Mouse (Mus musculus) embryonic facial prominence, embryonic 14.5 days (tissue): ENCODE measurements around the gene Top3a. TPM values are rescaled to one million over a fixed set of nuclear protein-coding genes. Genes with fewer than 3 reads are reported as not detected.

Source experiments
- ATAC-seq: fragments of 200-750 bp; cut with Nextera tagmentation; 2 replicates; pipeline ENCODE4 v1.8.0; 2017; ENCODE audit warnings: low read depth, moderate number of reproducible peaks, moderate TSS enrichment
- DNase-seq: peaks from one replicate; pipeline ENCODE4 v3.0.0-alpha.2; 2015; ENCODE audit warnings: low spot score
- H3K27ac ChIP-seq: fragments of 300-500 bp; sonication (generic); replicated peaks from 2 replicates; pipeline ENCODE4 v1.5.1; 2014; ENCODE audit warnings: low read depth, mild to moderate bottlenecking, low read length, moderate library complexity
- H3K27me3 ChIP-seq: fragments of 300-500 bp; sonication (generic); replicated peaks from 2 replicates; pipeline ENCODE4 v1.6.1; 2014; ENCODE audit warnings: low read length; ENCODE audit not compliant: control insufficient read depth, insufficient read depth
- H3K36me3 ChIP-seq: fragments of 300-500 bp; sonication (generic); 2 replicates; pipeline ENCODE4 v1.6.1; 2014; ENCODE audit warnings: low read length, mixed read lengths; ENCODE audit not compliant: control insufficient read depth, insufficient read depth
- H3K4me1 ChIP-seq: fragments of 300-500 bp; sonication (generic); 2 replicates; pipeline ENCODE4 v1.6.1; 2014; ENCODE audit warnings: antibody characterized with exemption, low read length; ENCODE audit not compliant: control insufficient read depth, insufficient read depth
- H3K4me2 ChIP-seq: fragments of 300-500 bp; sonication (generic); 2 replicates; pipeline ENCODE4 v1.6.1; 2014; ENCODE audit warnings: low read depth, mild to moderate bottlenecking, low read length, moderate library complexity, mixed read lengths
- H3K4me3 ChIP-seq: fragments of 300-500 bp; sonication (generic); 2 replicates; pipeline ENCODE4 v1.5.1; 2014; ENCODE audit warnings: low read depth, mild to moderate bottlenecking, low read length
- H3K9ac ChIP-seq: fragments of 300-500 bp; sonication (generic); 2 replicates; pipeline ENCODE4 v1.6.1; 2014; ENCODE audit warnings: low read depth, mild to moderate bottlenecking, low read length, moderate library complexity, mixed read lengths
- H3K9me3 ChIP-seq: fragments of 300-500 bp; sonication (generic); 2 replicates; pipeline ENCODE4 v1.6.1; 2016; ENCODE audit warnings: low read length; ENCODE audit not compliant: control insufficient read depth
- WGBS: fragments of 180-500 bp; shearing (Covaris S2); extraction: QIAGEN DNeasy Blood & Tissue Kit; methylation state at CpG from one replicate; pipeline ENCODE4 v1.1.7; 2014; 5-methylcytosine and 5-hydroxymethylcytosine counted together
- polyA plus RNA-seq: library from polyadenylated mRNA; unstranded; fragments of >200 nt; fragmentation: Nextera tagmentation; extraction: Ambion mirVana; gene quantifications from 2 replicates; pipeline ENCODE4 v1.2.1, GENCODE M21; 2014

Top3a gene
- polyA plus RNA-seq, 1 experiment from 2014 or later: 12.1 TPM

DNA sequence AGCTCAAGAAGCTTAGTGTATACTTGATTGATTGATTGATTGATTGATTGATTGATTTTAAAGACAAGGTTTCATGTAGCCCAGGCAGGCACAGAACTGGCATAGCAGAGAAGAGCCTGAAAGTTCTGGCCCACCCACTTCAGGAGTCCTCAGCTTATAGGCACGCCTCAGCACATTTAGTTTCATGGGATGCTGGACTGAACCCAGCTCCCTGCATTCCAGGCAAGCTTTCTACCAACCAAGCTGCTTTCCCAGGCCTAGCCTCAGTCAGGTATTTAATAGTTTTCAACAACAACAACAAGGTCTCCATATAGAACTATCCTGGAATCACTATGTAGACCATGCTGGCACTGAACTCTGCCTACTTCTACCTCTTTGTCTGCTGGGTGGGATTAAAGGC lies 32.4 kb upstream of the Top3a start:
- H3K4me2 ChIP-seq: peak overlapping the region; percentile 86
- WGBS: 47% methylated on average over 1 of the region's 1 CpGs
- peak overlapping the region; percentile 32; the same call in 1 of the 2 replicates for H3K9ac ChIP-seq
- DNase-seq: no peak
- H3K36me3 ChIP-seq: no peaks in the 10 kb centered on the region
- no peak for ATAC-seq
- H3K27ac ChIP-seq: no peak overlapping the region
- no peaks in the 10 kb centered on the region for H3K9me3 ChIP-seq
- H3K27me3 ChIP-seq: no peaks in the 10 kb centered on the region
- H3K4me3 ChIP-seq: peak overlapping the region; percentile 54
- peaks cover 19% of the 10 kb centered on the region for H3K4me1 ChIP-seq

DNA sequence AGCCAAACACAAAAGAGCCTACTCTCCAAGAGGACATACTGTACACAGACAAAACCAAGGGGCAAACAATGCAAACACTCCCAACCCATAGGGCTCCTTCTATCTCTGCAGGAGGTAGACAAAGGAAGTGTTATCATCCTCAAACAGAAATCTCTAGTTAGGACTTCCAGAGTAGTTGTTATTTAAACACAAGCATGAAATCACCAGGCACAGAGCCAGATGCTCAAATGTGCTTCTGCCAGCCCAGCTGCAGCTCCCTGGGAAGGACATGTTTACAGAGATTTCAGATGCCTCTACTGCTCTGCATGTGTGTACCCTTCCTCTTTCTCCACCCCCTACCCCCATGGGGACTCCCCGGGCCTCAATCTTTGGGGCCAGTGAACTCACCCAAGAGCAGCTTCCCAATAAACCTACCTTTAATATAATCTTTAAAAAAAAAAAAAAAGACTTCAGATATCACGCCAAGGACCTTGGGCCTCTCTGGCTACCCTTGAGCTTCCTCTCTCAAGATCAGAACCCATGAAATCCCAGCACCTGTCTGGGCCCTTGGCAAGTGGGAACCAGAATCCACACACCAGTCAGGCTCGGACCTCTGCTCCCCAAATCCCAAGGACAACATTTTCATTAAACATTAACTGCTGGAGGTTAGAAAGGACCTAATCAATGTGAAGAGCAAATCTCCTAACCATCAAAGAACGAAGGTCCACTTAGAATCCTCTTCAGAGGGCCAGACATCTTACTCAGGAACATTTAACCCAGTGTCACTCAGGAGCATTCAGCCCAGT lies 31.3 kb upstream of the Top3a start:
- peak; percentile 77 for DNase-seq

DNA sequence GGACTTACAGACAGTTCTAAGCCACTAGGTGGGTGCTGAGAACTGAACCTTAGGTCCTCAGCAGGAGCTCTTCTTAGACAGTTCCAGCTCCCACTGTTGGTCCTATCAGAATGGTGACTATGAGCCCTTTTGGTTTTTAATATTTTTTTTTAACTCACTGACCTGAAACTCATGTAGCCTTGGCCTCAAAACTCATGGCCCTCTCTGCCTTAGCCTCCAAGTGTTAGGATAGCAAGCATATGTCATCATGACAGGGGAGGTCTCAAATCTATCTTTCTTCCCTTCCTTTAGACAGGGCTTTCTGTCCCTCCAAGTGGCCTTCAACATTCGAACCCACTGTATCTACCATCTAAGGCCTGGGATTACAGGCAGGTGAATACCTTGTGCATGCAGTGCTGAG lies 23.7 kb upstream of the Top3a start:
- H3K36me3 ChIP-seq: peaks cover 34% of the 10 kb centered on the region; the same call in 1 of the 2 replicates
- no peaks in the 10 kb centered on the region for H3K9me3 ChIP-seq
- H3K4me1 ChIP-seq: no peaks in the 10 kb centered on the region
- WGBS: 83% methylated on average over 1 of the region's 1 CpGs
- H3K9ac ChIP-seq: no peak overlapping the region
- H3K27ac ChIP-seq: no peak overlapping the region
- no peak overlapping the region for H3K4me2 ChIP-seq
- ATAC-seq: no peak
- no peak overlapping the region for H3K4me3 ChIP-seq
- no peak for DNase-seq
- H3K27me3 ChIP-seq: no peaks in the 10 kb centered on the region

More for the DNA sequence above, 31.3 kb upstream of the Top3a start:
- H3K9ac ChIP-seq: no peak overlapping the region
- no peaks in the 10 kb centered on the region; the same call in 1 of the 2 replicates for H3K36me3 ChIP-seq
- WGBS: 76% methylated on average over 4 of the region's 4 CpGs
- no peak overlapping the region for H3K4me3 ChIP-seq
- H3K9me3 ChIP-seq: no peaks in the 10 kb centered on the region
- no peak overlapping the region for H3K4me2 ChIP-seq
- peaks cover 19% of the 10 kb centered on the region for H3K4me1 ChIP-seq
- no peak overlapping the region for H3K27ac ChIP-seq
- H3K27me3 ChIP-seq: no peaks in the 10 kb centered on the region
- no peak for ATAC-seq

DNA sequence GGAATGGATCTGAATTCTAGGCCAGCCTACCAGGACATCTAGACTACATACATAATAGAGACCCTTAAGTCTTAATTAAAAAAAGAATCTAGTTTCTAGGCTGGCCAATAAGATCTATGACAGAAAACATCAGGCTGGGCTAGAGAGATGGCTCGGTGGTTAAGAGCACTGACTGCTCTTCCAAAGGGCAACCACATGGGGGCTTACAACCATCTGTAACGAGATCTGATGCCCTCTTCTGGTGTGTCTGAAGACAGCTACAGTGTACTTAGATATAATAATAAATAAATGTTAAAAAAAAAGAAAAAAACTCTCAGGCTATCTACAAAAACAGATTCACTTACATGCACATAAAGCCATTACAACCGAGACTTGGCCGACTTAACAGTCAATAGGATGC lies 22.8 kb upstream of the Top3a start:
- no peaks in the 10 kb centered on the region for H3K9me3 ChIP-seq
- H3K27ac ChIP-seq: no peak overlapping the region
- no peak for ATAC-seq
- no peaks in the 10 kb centered on the region for H3K27me3 ChIP-seq
- no peaks in the 10 kb centered on the region for H3K4me1 ChIP-seq
- no peak overlapping the region for H3K4me3 ChIP-seq
- peaks cover 34% of the 10 kb centered on the region; the same call in 1 of the 2 replicates for H3K36me3 ChIP-seq
- no peak overlapping the region for H3K4me2 ChIP-seq
- no peak for DNase-seq
- H3K9ac ChIP-seq: no peak overlapping the region
- 84% methylated on average over 4 of the region's 4 CpGs for WGBS

DNA sequence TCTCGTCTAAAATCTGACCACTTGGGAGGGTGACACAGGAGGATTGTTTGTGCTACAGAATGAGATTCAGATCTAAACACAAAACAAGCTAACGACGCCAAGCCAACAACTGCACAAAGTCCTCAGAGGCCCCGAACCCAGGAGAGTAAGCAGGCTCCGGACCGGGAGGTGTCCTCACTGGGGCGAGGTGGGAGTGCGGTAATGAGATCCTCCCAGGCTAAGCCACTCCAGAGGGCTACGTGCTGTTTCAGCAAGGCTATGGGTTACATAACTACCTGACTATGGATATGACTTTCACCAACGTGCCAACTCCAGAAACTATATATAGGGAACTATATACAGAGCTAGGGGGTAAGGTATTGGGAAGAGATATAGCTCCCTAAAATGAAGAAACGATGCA lies 19.2 kb upstream of the Top3a start:
- Histone ChIP-seq H3K9me3 (no peaks in the 10 kb centered on the region), H3K4me2 (no peak overlapping the region), H3K27me3 (no peaks in the 10 kb centered on the region), H3K27ac (no peak overlapping the region), H3K9ac (no peak overlapping the region), H3K4me3 (no peak overlapping the region), H3K36me3 (peaks cover 45% of the 10 kb centered on the region; the same call in 1 of the 2 replicates), H3K4me1 (no peaks in the 10 kb centered on the region)
- 91% methylated on average over 11 of the region's 11 CpGs for WGBS
- DNase-seq (no peak), ATAC-seq (no peak)

DNA sequence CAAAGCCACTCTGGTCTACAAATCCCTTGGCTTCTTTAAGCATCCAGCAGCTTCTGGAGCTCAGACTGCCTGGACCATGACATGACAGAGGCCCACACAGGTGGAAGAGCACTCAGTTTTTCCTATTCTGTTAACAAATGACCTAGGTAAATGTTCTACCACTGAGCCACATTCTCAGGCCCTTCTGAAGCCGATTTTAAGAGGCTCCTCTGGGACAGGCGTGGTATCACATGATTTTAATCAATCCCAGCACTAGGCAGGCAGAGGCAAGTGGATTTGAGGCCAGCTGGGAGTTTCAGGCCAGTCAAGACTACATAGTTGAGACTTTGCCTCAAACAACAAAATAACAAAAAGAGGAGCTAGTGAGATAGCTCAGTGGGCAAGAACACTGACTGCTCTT lies 13.3 kb upstream of the Top3a start:
- H3K9ac ChIP-seq: no peak overlapping the region
- no peaks in the 10 kb centered on the region for H3K4me1 ChIP-seq
- peaks cover 55% of the 10 kb centered on the region for H3K36me3 ChIP-seq
- no peak for DNase-seq
- 43% methylated on average over 2 of the region's 2 CpGs for WGBS
- H3K27me3 ChIP-seq: no peaks in the 10 kb centered on the region
- no peaks in the 10 kb centered on the region for H3K9me3 ChIP-seq
- no peak overlapping the region for H3K4me2 ChIP-seq
- no peak for ATAC-seq
- no peak overlapping the region for H3K4me3 ChIP-seq
- no peak overlapping the region for H3K27ac ChIP-seq

DNA sequence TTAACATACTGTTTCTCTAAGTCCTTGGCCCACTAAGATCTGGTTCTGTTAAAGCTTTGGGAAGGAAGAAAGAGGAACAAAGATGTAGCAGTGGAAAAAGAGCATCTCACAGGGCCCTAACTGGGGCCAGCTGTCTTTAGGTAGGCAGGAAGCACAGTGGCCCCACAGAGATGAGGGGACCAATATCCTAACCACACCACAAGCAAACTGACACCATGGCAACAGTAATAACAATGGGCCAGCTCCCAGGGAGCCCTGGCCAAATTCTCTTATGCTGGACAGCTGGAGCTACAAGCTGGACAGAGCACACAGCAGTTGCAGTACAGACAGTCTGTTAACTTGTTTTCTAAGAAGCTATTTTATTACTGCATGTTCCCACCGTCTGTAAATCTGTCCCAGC lies 10.4 kb upstream of the Top3a start:
- DNase-seq: peak; percentile 18
- WGBS: 66% methylated on average over 1 of the region's 1 CpGs
- Histone ChIP-seq H3K4me1 (no peaks in the 10 kb centered on the region), H3K4me2 (no peak overlapping the region), H3K27ac (no peak overlapping the region), H3K4me3 (no peak overlapping the region), H3K9ac (no peak overlapping the region), H3K9me3 (no peaks in the 10 kb centered on the region), H3K27me3 (no peaks in the 10 kb centered on the region), H3K36me3 (peaks cover 67% of the 10 kb centered on the region)
- ATAC-seq: 0 out of 2 replicates have a peak, but pooled peaks have one; percentile 12

DNA sequence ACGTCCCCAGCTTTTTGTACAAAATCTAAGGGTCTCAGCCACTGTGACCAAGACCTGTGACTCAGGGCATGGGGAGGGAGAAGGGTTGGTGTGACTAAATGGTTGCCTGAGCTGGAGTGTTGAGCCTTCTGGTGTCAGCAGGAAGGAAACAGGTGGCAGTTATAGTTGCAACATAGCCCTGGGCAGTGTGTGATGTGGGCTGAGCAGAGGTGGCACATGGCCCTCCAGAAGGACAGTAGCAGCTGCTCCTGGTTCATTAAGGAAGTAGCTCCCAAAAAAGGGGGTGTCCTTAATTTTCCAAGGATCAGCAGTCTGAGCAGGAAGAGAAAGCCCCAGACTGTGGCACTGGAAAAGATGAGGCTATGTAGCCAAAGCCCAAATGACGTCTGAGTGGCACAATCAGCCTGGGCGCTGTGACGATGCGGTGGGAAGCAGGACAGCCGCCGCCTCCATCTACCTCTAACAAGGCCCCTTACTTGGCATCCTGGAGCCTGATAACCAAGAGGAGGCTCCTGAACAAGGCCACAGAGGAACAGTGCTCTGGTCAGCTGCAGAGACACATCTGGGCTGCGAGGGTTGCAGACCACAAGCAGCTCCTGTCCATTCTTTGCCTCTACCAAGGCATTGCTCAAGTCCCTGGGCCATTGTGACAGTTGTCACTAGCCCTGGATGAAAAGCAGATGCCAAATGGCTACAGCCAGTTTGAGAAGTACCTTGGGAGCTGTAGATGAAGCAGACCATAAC lies 7.2 kb upstream of the Top3a start:
- no peak for DNase-seq
- H3K4me1 ChIP-seq: peaks cover 31% of the 10 kb centered on the region
- no peak overlapping the region for H3K27ac ChIP-seq
- H3K4me3 ChIP-seq: no peak overlapping the region
- WGBS: 87% methylated on average over 8 of the region's 8 CpGs
- no peaks in the 10 kb centered on the region for H3K27me3 ChIP-seq
- peak; percentile 53; the same call in 1 of the 2 replicates for ATAC-seq
- no peak overlapping the region for H3K4me2 ChIP-seq
- H3K36me3 ChIP-seq: peaks cover 69% of the 10 kb centered on the region
- H3K9me3 ChIP-seq: no peaks in the 10 kb centered on the region
- no peak overlapping the region for H3K9ac ChIP-seq
